Mouse (Mus musculus): Measurements from ENCODE around the gene Gng7.

Gene Gng7

GRCm38 (mm10) chr10:80929299-80930226 lies 85.2 kb downstream of the Gng7 start, which contains the start of gene Gadd45b:
Gene Gadd45b, plus strand, starts transcription at chr10:80930073.
- peak; percentile 98 to 99 for DNase-seq (ENCODE audit: low spot score in 2 of 2)

- peak; percentile 76 to 87 for DNase-seq (ENCODE audit: low spot score in 2 of 2)
Measured at GRCm38 (mm10) chr10:80928586-80929298, 86.0 kb downstream of the Gng7 start.

GRCm38 (mm10) chr10:80925472-80925871 lies 89.3 kb downstream of the Gng7 start:
- DNase-seq (ENCODE audit: low spot score in 2 of 2), result no peak

- DNase-seq (ENCODE audit: low spot score in 2 of 2), result no peak
Measured at GRCm38 (mm10) chr10:80921923-80922322, 92.8 kb downstream of the Gng7 start.

- DNase-seq (ENCODE audit: low spot score in 2 of 2), result peak in 1 of 2 experiments; percentile 29
Measured at GRCm38 (mm10) chr10:80917779-80918434, 96.8 kb downstream of the Gng7 start, which contains the start of gene Lmnb2. Gene Lmnb2, minus strand, starts transcription at chr10:80918245.

GRCm38 (mm10) chr10:80917336-80917778 lies 97.4 kb downstream of the Gng7 start:
- no peak for DNase-seq (ENCODE audit: low spot score in 2 of 2)

GRCm38 (mm10) chr10:80915736-80916135 lies 99.0 kb downstream of the Gng7 start:
- DNase-seq (ENCODE audit: low spot score in 2 of 2), result no peak

GRCm38 (mm10) chr10:80915260-80915659 lies 99.5 kb downstream of the Gng7 start:
- no peak for DNase-seq (ENCODE audit: low spot score in 2 of 2)

- peak; percentile 30 to 47 for DNase-seq (ENCODE audit: low spot score in 2 of 2)
Measured at GRCm38 (mm10) chr10:80914253-80914656, 100.5 kb downstream of the Gng7 start.

GRCm38 (mm10) chr10:80913364-80914011 lies 101.3 kb downstream of the Gng7 start:
- no peak for DNase-seq (ENCODE audit: low spot score in 2 of 2)

- no peak for DNase-seq (ENCODE audit: low spot score in 2 of 2)
Measured at GRCm38 (mm10) chr10:80911891-80912290, 102.9 kb downstream of the Gng7 start.

GRCm38 (mm10) chr10:80911354-80911753 lies 103.4 kb downstream of the Gng7 start:
- no peak for DNase-seq (ENCODE audit: low spot score in 2 of 2)

- no peak for DNase-seq (ENCODE audit: low spot score in 2 of 2)
Measured at GRCm38 (mm10) chr10:80909375-80910162, 105.2 kb downstream of the Gng7 start.

- DNase-seq (ENCODE audit: low spot score in 2 of 2), result no peak
Measured at GRCm38 (mm10) chr10:80904709-80905108, 110.0 kb downstream of the Gng7 start.

- no peak for DNase-seq (ENCODE audit: low spot score in 2 of 2)
Measured at GRCm38 (mm10) chr10:80904004-80904693, 110.6 kb downstream of the Gng7 start.

- no peak for DNase-seq (ENCODE audit: low spot score in 2 of 2)
Measured at GRCm38 (mm10) chr10:80903282-80903681, 111.5 kb downstream of the Gng7 start.

- DNase-seq (ENCODE audit: low spot score in 2 of 2), result no peak
Measured at GRCm38 (mm10) chr10:80902273-80902940, 112.3 kb downstream of the Gng7 start.

- no peak for DNase-seq (ENCODE audit: low spot score in 2 of 2)
Measured at GRCm38 (mm10) chr10:80901409-80902272, 113.1 kb downstream of the Gng7 start.

Data from natural killer cell, adult 2 months (primary cell).